Mouse (Mus musculus): ENCODE measurements around the gene Faap100.

The Faap100 gene

DNA sequence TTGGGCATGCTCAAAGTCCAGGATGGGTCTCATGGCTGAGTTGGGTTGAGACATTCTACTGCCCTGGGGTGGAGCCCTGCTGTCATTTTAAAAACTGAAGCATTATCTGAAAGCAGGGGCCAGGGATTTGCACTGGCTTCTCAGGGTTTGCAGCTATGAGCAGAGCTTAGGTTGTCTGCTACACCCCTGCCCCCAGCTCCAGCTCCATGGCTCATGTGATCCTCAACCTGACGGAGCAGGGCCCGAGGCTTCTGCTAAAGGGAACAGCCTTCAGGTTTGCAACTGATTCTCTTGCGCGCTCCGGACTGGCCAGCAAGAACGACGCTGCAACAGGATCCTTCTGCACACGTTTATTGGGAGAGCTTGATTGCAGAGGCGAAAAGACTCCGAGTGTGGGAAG is 58.4 kb downstream of the Faap100 start:
- no peak for DNase-seq (ENCODE audit: low spot score in 2 of 2)

DNA sequence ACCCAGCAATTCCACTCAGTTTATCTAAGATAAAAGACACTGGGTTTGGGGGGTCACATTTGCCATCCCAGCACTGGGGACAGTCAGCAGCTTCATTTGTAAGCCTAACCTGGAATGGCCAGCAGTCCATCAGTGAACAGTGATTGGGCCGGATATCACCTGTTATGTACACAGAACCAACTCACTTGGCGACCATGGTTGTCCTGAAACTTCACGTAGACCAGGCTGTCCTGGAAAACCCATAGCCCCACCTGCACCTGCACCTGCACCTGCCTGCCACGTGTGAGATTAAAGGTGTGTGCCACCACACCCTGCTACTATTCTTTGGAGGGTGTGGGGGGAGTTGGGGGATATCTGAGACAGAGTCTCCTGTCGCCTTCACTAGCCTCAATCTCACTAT is 59.3 kb downstream of the Faap100 start:
- DNase-seq (ENCODE audit: low spot score in 2 of 2): no peak
